Mouse (Mus musculus) neural tube, embryonic 11.5 days (tissue): ENCODE measurements around the gene Terf2ip. TPM values are rescaled to one million over a fixed set of nuclear protein-coding genes. Genes with fewer than 3 reads are reported as not detected.
A peak's percentile ranks its signal among the peaks of the same experiment; 100 is the strongest.

Experiments
- ATAC-seq: fragments of 200-750 bp; cut with Nextera tagmentation; 2 replicates; pipeline ENCODE4 v1.8.0; 2017; ENCODE audit warnings: moderate number of reproducible peaks, mild to moderate bottlenecking, moderate TSS enrichment, moderate library complexity; ENCODE audit not compliant: insufficient read depth, low FRiP score, low TSS enrichment
- DNase-seq: peaks from one replicate; pipeline ENCODE4 v3.0.0-alpha.2; 2015; ENCODE audit warnings: low spot score
- H3K27ac ChIP-seq: fragments of 300-500 bp; sonication (generic); 2 replicates; pipeline ENCODE4 v1.5.1; 2014; ENCODE audit warnings: low read depth, mild to moderate bottlenecking, low read length
- H3K27me3 ChIP-seq: fragments of 300-500 bp; sonication (generic); 2 replicates; pipeline ENCODE4 v1.6.1; 2014; ENCODE audit warnings: mild to moderate bottlenecking, low read length, mixed read lengths; ENCODE audit not compliant: control insufficient read depth, insufficient read depth
- H3K36me3 ChIP-seq: fragments of 300-500 bp; sonication (generic); 2 replicates; pipeline ENCODE4 v1.6.1; 2014; ENCODE audit warnings: mild to moderate bottlenecking, low read length, moderate library complexity, mixed read lengths; ENCODE audit not compliant: control insufficient read depth, insufficient read depth
- H3K4me1 ChIP-seq: fragments of 300-500 bp; sonication (generic); 2 replicates; pipeline ENCODE4 v1.6.1; 2014; ENCODE audit warnings: low read length, mixed read lengths; ENCODE audit not compliant: control insufficient read depth, insufficient read depth
- H3K4me2 ChIP-seq: fragments of 300-500 bp; sonication (generic); 2 replicates; pipeline ENCODE4 v1.6.1; 2014; ENCODE audit warnings: low read depth, mild to moderate bottlenecking, moderate library complexity
- H3K4me3 ChIP-seq: fragments of 300-500 bp; sonication (generic); 2 replicates; pipeline ENCODE4 v1.5.1; 2014; ENCODE audit warnings: low read depth, low read length
- H3K9ac ChIP-seq: fragments of 300-500 bp; sonication (generic); 2 replicates; pipeline ENCODE4 v1.6.1; 2014; ENCODE audit warnings: mild to moderate bottlenecking, low read length
- H3K9me3 ChIP-seq: fragments of 300-500 bp; sonication (generic); 2 replicates; pipeline ENCODE4 v1.6.1; 2016; ENCODE audit warnings: low read length; ENCODE audit not compliant: control insufficient read depth
- WGBS: fragments of 180-500 bp; shearing (Covaris S2); extraction: QIAGEN DNeasy Blood & Tissue Kit; methylation state at CpG from one replicate; pipeline ENCODE4 v1.1.7; 2014; 5-methylcytosine and 5-hydroxymethylcytosine counted together
- polyA plus RNA-seq: library from polyadenylated mRNA; unstranded; fragments of >200 nt; fragmentation: Nextera tagmentation; extraction: Ambion mirVana; gene quantifications from 2 replicates; pipeline ENCODE4 v1.2.1, GENCODE M21; 2014

Gene Terf2ip
- polyA plus RNA-seq, 1 experiment from 2014 or later = 35.4 TPM

- H3K9ac ChIP-seq = no peak overlapping the region
- no peak overlapping the region for H3K4me2 ChIP-seq
- no peak for ATAC-seq
- no peak overlapping the region for H3K4me3 ChIP-seq
- no peaks in the 10 kb centered on the region for H3K36me3 ChIP-seq
- H3K27ac ChIP-seq = no peak overlapping the region
- no peak for DNase-seq
- no peaks in the 10 kb centered on the region for H3K9me3 ChIP-seq
- no peaks in the 10 kb centered on the region for H3K27me3 ChIP-seq
- WGBS = 61% methylated on average over 6 of the region's 6 CpGs
- no peaks in the 10 kb centered on the region for H3K4me1 ChIP-seq
These were observed 19.5 kb downstream of the Terf2ip start for GRCm38 (mm10) chr8:112030663-112031062.

GRCm38 (mm10) chr8:112033071-112033470 lies 21.9 kb downstream of the Terf2ip start:
- Histone ChIP-seq H3K9me3 (no peaks in the 10 kb centered on the region), H3K36me3 (no peaks in the 10 kb centered on the region), H3K4me2 (no peak overlapping the region), H3K9ac (no peak overlapping the region), H3K4me1 (no peaks in the 10 kb centered on the region), H3K4me3 (no peak overlapping the region), H3K27me3 (no peaks in the 10 kb centered on the region), H3K27ac (no peak overlapping the region)
- 52% methylated on average over 7 of the region's 7 CpGs for WGBS
- no peak for ATAC-seq
- no peak for DNase-seq

- Histone ChIP-seq H3K27ac (no peak overlapping the region), H3K4me2 (no peak overlapping the region), H3K27me3 (no peaks in the 10 kb centered on the region), H3K36me3 (no peaks in the 10 kb centered on the region), H3K9me3 (no peaks in the 10 kb centered on the region), H3K4me3 (no peak overlapping the region), H3K4me1 (no peaks in the 10 kb centered on the region), H3K9ac (no peak overlapping the region)
- 15% methylated on average over 8 of the region's 8 CpGs for WGBS
- ATAC-seq (0 out of 2 replicates have a peak, but pooled peaks have one; percentile 38), DNase-seq (peak; percentile 70)
These were observed 23.4 kb downstream of the Terf2ip start for GRCm38 (mm10) chr8:112034603-112035002.

GRCm38 (mm10) chr8:112037521-112037920 lies 26.3 kb downstream of the Terf2ip start:
- Histone ChIP-seq H3K27ac (no peak overlapping the region), H3K4me2 (no peak overlapping the region), H3K27me3 (no peaks in the 10 kb centered on the region), H3K36me3 (no peaks in the 10 kb centered on the region), H3K4me3 (no peak overlapping the region), H3K4me1 (no peaks in the 10 kb centered on the region), H3K9me3 (no peaks in the 10 kb centered on the region), H3K9ac (no peak overlapping the region)
- WGBS = 84% methylated on average over 18 of the region's 18 CpGs
- ATAC-seq (no peak), DNase-seq (no peak)

- Histone ChIP-seq H3K27me3 (no peaks in the 10 kb centered on the region), H3K4me2 (no peak overlapping the region), H3K4me3 (no peak overlapping the region), H3K9me3 (no peaks in the 10 kb centered on the region), H3K36me3 (no peaks in the 10 kb centered on the region), H3K4me1 (no peaks in the 10 kb centered on the region), H3K9ac (no peak overlapping the region), H3K27ac (no peak overlapping the region)
- WGBS = 78% methylated on average over 5 of the region's 5 CpGs
- ATAC-seq (no peak), DNase-seq (no peak)
These were observed 34.0 kb downstream of the Terf2ip start for GRCm38 (mm10) chr8:112045182-112045581.

GRCm38 (mm10) chr8:112045896-112046295 lies 34.7 kb downstream of the Terf2ip start:
- ATAC-seq = peak; percentile 71; the same call in 1 of the 2 replicates
- H3K27me3 ChIP-seq = no peaks in the 10 kb centered on the region
- WGBS = 6% methylated on average over 7 of the region's 7 CpGs
- H3K36me3 ChIP-seq = no peaks in the 10 kb centered on the region
- no peak overlapping the region for H3K27ac ChIP-seq
- no peak overlapping the region for H3K4me3 ChIP-seq
- no peaks in the 10 kb centered on the region for H3K9me3 ChIP-seq
- H3K9ac ChIP-seq = no peak overlapping the region
- DNase-seq = peak; percentile 85
- H3K4me1 ChIP-seq = no peaks in the 10 kb centered on the region
- H3K4me2 ChIP-seq = no peak overlapping the region

- Histone ChIP-seq H3K27ac (no peak overlapping the region), H3K36me3 (no peaks in the 10 kb centered on the region), H3K9ac (no peak overlapping the region), H3K9me3 (no peaks in the 10 kb centered on the region), H3K27me3 (no peaks in the 10 kb centered on the region), H3K4me1 (no peaks in the 10 kb centered on the region), H3K4me3 (no peak overlapping the region), H3K4me2 (no peak overlapping the region)
- ATAC-seq = no peak
- WGBS = 84% methylated on average over 6 of the region's 6 CpGs
- DNase-seq = no peak
These were observed 37.1 kb downstream of the Terf2ip start for GRCm38 (mm10) chr8:112048293-112048692.

- ATAC-seq (no peak), DNase-seq (no peak)
- Histone ChIP-seq H3K36me3 (no peaks in the 10 kb centered on the region), H3K4me1 (no peaks in the 10 kb centered on the region), H3K9ac (no peak overlapping the region), H3K4me2 (no peak overlapping the region), H3K9me3 (no peaks in the 10 kb centered on the region), H3K27me3 (no peaks in the 10 kb centered on the region), H3K27ac (no peak overlapping the region), H3K4me3 (no peak overlapping the region)
- 85% methylated on average over 6 of the region's 6 CpGs for WGBS
These were observed 38.8 kb downstream of the Terf2ip start for GRCm38 (mm10) chr8:112049984-112050383.

- H3K4me1 ChIP-seq = no peaks in the 10 kb centered on the region
- DNase-seq = no peak
- H3K4me2 ChIP-seq = no peak overlapping the region
- no peak for ATAC-seq
- H3K9me3 ChIP-seq = no peaks in the 10 kb centered on the region
- H3K27me3 ChIP-seq = no peaks in the 10 kb centered on the region
- WGBS = 72% methylated on average over 9 of the region's 9 CpGs
- no peak overlapping the region for H3K9ac ChIP-seq
- no peaks in the 10 kb centered on the region for H3K36me3 ChIP-seq
- H3K4me3 ChIP-seq = no peak overlapping the region
- no peak overlapping the region for H3K27ac ChIP-seq
These were observed 40.3 kb downstream of the Terf2ip start for GRCm38 (mm10) chr8:112051537-112051936.
